Mouse (Mus musculus) cerebellum, postnatal 10 days (tissue): ENCODE results near the gene Snx3.

Experiments used
- DNase-seq, 2 experiments: peaks; one replicate each; pipeline ENCODE4 v3.0.0; 2021; ENCODE audit warnings: mixed read lengths in 2 of 2

Gene Snx3

GRCm38 (mm10) chr10:42510141-42510540 is 8.3 kb downstream of the Snx3 start:
- DNase-seq, result no peak

- no peak for DNase-seq
These were observed 9.6 kb downstream of the Snx3 start for GRCm38 (mm10) chr10:42511184-42512135.

GRCm38 (mm10) chr10:42514125-42514524 is 12.3 kb downstream of the Snx3 start:
- DNase-seq, result no peak

DNA sequence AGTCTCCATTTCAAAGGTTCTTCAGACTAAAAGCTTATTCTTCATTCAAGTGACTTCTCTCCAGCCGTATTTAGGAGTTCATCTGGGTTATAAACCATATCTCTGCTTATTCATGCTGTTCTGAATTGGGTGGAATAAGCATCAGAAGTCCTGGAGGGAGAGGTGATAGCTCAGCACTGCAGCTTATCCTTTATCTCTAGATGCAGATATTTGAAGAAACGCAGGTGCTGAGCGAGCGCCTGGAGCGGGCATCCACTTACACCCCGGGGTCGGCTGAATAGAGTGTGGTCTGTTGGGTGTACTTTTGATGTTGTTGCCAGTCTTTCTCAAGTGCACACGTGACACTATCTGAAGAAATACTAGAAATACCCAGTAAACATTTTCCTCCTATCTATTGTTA is 16.5 kb downstream of the Snx3 start:
- no peak for DNase-seq

DNA sequence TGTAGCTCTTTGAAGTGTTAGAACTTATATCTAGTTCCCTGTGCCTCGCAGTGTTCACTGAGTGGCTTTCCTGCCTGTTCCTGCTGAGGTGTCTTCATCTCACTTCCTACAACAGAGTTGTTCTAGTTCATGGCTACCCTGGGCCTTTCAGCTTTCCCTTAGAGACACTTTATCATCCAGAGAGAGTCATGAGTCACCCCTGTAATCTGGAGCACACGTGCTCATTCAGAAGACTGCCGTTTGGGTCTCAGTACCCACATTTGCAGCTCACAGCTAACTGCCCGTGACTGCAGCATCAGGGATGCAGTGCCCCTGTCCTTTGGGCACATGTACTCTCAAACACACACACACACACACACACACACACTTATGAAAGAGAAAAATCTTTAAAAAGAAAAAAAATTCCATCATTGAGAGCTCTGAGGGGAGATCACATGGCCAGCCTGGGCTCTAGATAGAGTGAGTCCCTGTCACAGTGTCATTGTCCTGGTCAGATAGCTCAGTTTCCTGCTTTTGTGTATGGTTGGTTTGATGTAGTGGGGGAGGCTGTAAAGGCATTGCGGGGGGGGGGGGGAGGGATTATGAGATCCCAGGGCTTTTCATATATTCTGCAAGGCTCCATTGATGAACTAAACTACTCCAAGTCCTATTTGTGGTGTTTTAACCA is 19.6 kb downstream of the Snx3 start:
- DNase-seq, result no peak

GRCm38 (mm10) chr10:42522912-42523311 is 21.1 kb downstream of the Snx3 start:
- no peak for DNase-seq

- no peak for DNase-seq
These were observed 21.8 kb downstream of the Snx3 start for GRCm38 (mm10) chr10:42523556-42524162.

DNA sequence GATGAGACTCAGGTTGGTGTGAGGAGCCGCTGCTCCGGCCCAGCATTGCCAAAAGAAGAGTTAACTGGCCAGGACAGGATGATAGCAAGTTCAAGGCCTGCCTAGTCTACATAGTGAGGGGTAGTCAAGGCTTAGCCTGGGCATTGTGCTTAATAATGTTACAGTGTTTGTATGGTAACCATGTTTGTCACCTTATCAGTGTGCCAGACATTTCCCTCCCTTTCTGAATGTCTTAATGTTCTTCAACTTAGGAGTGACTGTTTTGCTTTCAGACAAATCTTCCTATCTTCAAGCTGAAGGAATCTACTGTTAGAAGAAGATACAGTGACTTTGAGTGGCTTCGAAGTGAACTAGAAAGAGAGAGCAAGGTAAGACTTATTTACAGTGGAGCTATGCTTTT is 23.9 kb downstream of the Snx3 start:
- DNase-seq, result no peak

DNA sequence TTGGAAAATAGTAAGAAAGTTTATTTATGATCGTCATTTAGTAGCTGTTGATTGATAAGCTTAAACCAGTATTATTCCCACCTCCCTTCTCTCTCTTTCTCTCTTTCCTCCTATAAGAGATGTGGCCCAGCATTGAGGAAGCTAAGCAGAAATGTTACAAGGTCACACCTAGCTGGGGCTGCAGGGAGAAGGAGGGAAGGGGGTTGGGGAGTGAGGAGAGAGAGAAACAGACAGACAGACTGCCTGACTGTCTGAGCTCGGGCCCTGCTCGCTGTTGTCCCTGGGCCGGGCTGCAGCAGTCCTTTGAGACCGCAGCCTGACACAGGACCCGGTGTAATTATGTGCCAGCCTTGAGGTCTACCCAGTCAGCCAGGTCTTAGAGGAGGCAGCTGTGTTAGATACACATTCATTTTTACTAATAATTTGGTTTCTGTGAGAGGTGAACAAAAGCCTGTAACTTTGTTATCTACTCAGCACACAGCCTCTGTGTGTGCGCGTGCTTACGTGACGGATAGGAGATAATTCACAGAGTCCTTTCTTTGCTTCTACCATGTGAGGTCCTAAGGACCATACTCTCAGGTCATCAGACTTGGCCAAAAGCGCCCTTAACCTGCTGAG is 32.1 kb downstream of the Snx3 start:
- DNase-seq, result no peak

DNA sequence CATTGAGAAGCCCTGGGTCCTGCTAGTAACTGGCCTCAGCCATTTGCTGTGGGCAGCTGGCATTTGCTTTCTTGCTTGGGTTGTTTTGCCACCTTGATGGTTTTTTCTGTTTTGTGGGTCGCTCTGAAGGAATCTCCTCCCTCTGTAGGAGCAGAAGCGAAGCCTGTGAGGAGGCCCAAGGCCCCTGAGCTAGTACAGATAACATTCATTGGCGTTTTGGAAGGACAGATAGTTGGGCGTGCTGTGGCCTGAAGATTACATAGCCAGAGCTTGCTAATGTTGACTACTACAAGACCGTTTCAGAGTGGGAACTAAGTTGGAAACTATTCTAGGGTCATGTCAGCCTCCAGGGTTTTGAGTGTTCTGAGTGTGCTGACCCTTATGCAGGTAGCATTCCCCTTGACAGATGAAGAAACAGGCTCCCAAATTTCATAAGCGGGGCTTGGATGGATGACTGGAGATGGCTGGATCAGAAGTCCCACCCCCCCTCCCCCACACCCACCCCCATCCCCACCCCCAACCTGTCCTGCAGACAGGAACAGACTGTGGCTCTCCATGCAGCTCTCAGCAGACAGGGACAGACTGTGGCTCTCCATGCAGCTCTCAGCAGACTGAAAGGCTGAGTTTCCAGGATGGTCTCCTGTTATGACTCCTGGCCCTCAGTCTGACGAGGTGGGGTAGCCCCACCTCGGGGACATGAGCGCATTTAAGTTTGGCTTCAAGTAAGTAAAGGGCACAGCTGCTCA is 35.9 kb downstream of the Snx3 start:
- DNase-seq, result no peak

DNA sequence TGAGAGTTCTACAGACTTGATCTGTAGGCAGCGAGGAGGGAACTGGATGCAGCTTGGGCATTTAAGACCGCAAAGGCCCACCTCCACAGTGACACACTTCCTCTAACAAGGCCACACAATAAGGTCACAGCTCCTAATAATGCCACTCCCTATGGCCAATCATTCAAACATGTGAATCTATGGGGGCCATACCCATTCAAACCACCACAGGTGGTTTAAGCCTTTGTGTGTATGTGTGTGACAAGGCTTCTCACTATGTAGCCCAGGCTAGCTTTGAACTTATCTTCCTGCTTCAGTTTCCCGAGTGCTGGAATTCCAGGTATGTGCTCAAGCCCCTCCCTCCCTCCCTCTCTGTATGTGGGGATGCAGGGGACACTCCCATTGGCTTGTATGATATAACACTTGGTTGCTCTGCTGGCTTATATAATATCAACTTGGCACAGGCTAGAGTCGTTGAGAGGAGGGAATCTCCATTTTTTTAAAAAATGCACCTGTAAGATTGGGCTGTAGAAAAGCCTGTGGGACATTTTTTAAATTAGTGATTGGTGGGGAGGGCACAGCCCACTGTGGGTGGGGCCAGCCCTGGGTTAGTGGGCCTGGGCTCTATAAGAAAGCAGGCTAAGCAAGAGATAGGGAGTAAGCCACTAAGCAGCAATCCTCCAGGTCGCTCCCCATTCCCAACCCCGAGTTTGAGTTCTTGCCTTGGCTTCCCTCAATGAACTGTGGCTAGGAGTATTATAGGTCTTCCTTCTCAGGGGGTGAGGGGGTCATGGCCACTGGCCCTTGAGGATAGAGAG is 44.1 kb downstream of the Snx3 start:
- DNase-seq, result no peak

DNA sequence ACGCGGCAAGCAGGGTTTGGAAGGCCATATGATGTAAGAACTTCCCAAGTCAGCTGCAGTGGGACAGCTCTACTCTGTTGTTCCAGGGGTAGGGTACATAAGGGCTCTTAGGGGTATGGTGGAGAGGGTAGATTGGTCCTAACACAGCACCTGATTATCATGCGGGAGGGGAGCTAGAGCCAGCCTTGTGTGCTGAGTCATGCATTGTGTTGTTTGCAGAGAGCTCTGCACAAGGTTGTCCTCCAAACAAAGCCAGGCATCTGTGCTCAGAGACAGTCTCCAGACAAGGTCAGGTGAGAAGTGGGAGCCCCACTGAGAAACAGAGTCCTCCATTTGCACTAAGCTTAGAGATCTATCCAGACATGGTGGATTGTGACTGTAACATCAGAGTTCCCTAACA is 44.7 kb downstream of the Snx3 start:
- DNase-seq, result no peak

GRCm38 (mm10) chr10:42559581-42560200 is 57.9 kb downstream of the Snx3 start:
- no peak for DNase-seq

GRCm38 (mm10) chr10:42562272-42562671 is 60.4 kb downstream of the Snx3 start:
- DNase-seq, result no peak

- DNase-seq, result no peak
These were observed 70.7 kb downstream of the Snx3 start for GRCm38 (mm10) chr10:42572567-42572966.

DNA sequence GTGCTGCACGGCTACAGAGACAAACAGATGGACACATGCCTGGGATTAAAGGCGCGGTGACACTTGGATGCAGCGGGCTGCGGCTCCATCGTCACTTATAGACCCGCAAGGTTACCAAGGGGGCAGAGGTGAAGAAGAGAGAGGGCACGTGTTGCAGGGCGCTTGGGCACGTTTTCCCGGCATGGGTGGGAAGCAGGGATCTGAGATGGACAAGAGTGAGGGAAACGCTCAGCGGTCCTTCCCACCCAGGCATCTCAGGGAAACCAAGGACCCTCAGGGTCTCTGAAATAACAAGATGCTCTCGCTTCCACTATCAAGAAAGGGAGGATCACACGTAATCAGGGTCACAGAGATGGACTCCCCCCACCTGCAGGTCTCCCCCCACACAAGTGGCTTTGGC is 71.1 kb downstream of the Snx3 start:
- no peak for DNase-seq

DNA sequence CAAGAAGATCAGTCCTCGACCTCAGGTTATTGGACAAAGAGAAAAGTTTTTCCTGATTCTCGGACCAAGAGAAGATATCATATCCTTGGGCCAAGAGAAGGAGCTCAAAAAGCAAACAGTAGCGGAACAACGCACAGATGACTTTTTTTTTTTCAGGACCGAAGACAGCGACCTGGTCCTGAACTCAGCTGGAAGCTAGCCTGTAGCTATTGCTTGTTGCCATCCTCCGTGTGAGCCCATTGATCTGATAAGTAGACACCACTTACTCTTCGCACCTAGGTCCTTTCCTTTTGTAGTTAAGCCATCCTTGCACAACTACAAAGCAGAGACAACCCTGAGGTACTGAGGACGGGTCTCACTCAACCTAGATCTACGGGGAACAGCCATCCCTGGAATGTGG is 72.8 kb downstream of the Snx3 start:
- no peak for DNase-seq

GRCm38 (mm10) chr10:42577525-42578280 is 75.9 kb downstream of the Snx3 start:
- DNase-seq, result no peak

DNA sequence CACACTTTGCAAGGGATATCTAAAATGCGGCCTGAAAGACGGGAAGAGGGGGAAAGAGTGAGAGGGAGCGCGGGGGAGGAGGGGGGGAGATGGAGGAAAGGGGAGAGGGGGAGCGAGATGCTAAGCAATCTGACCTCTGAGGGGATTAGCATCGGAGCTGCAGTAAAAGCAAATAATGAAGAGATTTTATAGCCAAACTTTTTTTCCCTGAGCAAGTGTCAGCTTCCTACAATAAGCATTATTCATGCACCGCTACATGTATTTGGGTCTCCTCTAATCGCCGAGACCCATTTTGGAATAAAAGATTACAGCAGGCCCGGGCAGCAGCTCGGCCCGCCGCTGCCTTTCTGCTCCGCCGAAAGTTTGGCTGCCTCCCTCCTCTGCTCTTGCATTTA is 76.4 kb downstream of the Snx3 start:
- no peak for DNase-seq

- DNase-seq, result no peak
These were observed 77.1 kb downstream of the Snx3 start for GRCm38 (mm10) chr10:42578698-42579474.
